Mouse (Mus musculus): ENCODE data around the gene Nup50.

DNA sequence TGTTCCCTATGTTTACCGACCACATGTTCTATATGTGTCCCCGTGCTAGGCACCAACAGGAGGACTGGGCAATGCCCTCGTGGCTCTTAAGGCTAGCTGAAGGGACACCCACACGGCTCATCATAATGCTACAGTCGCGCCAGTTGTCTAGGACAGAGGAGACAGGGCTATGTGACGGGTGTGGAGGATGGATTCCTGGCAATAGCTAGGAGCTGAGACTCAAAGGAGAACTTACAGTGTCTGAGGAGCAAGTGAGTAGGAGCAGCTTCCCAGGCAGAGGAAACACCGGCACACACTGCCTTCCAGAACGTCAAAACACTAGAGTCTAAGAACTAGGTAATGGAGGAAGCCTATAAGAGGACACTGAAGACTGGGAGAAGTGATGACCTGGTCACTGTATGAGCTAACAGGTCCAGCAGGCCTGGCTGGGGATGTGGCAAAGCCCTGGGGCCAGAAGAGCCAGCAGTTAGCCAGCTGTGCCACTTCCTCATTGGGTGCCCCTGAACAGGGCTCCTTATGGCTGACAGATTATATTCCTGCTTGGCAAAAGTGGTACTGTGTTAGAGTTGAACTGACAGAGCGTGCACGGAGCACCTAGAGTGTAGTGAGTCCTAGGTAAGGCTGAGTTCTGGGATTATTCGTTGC lies 62.4 kb downstream of the Nup50 start:
- no peak for TF ChIP-seq EP300 (IDR thresholded peaks at IDR 0.05; ENCODE audit: insufficient read depth, low read depth, low read length)
- no peak for TF ChIP-seq CTCF (IDR thresholded peaks at IDR 0.05)
